Mouse (Mus musculus) ES-E14 (cell line): ENCODE measurements at regions not wholly inside any gene's neighbourhood (a gene's known extent, or its start where the extent isn't known, plus 50 kb on each side); places are given as distances from the start of the nearest gene placed in this dataset.

ENCODE experiments used
- DNase-seq: peaks from one replicate; pipeline ENCODE4 v3.0.0-alpha.2; 2013; ENCODE audit warnings: low read depth, low spot score
- H3K27ac ChIP-seq: 2 replicates; pipeline ENCODE4 v1.5.1; 2012; ENCODE audit warnings: low read depth, mild to moderate bottlenecking, low read length, moderate library complexity, mixed read lengths; ENCODE audit not compliant: poor library complexity, insufficient read depth, severe bottlenecking
- H3K36me3 ChIP-seq: 2 replicates; pipeline ENCODE4 v1.6.1; 2012; ENCODE audit warnings: mild to moderate bottlenecking, low read length, moderate library complexity, mixed read lengths; ENCODE audit not compliant: control insufficient read depth, poor library complexity, insufficient read depth, severe bottlenecking
- H3K4me1 ChIP-seq, 2 experiments: fragments of 150-350 bp in 1 of 2; sonication (generic) in 1 of 2; 2 replicates each; pipeline ENCODE4 v1.6.1; 2012; ENCODE audit warnings: low read length in 2 of 2, mild to moderate bottlenecking in 1 of 2, mixed read lengths in 1 of 2; ENCODE audit not compliant: control insufficient read depth in 2 of 2, insufficient read depth in 2 of 2, poor library complexity in 1 of 2
- H3K4me3 ChIP-seq, 2 experiments: fragments of 150-350 bp in 1 of 2; sonication (generic) in 1 of 2; 2 replicates each; pipeline ENCODE4 v1.5.1; 2012; ENCODE audit warnings: low read length in 2 of 2, low read depth in 1 of 2, mild to moderate bottlenecking in 1 of 2, mixed read lengths in 1 of 2; ENCODE audit not compliant: insufficient read depth in 1 of 2, poor library complexity in 1 of 2, severe bottlenecking in 1 of 2
- H3K9ac ChIP-seq: 2 replicates; pipeline ENCODE4 v1.6.1; 2012; ENCODE audit warnings: low read depth, mild to moderate bottlenecking, low read length, mixed read lengths; ENCODE audit not compliant: poor library complexity, insufficient read depth, severe bottlenecking
- H3K9me3 ChIP-seq: fragments of 150-350 bp; sonication (generic); 2 replicates; pipeline ENCODE4 v1.6.1; 2012; ENCODE audit warnings: low read depth, mild to moderate bottlenecking, low read length; ENCODE audit not compliant: control insufficient read depth, insufficient read depth
- CHD2 ChIP-seq: IDR thresholded peaks from 2 replicates; pipeline ENCODE4 v1.6.1; 2014; ENCODE audit warnings: mild to moderate bottlenecking, low read depth, low read length, inconsistent platforms
- HCFC1 ChIP-seq: IDR thresholded peaks from 2 replicates; pipeline ENCODE4 v1.6.1; 2012; ENCODE audit warnings: low read length, inconsistent platforms, borderline replicate concordance; ENCODE audit not compliant: insufficient read depth
- MAFK ChIP-seq: IDR thresholded peaks from 2 replicates; pipeline ENCODE4 v1.6.1; 2014; ENCODE audit warnings: mild to moderate bottlenecking, low read depth, low read length, inconsistent platforms; ENCODE audit not compliant: insufficient read depth
- ZC3H11A ChIP-seq: IDR thresholded peaks from 2 replicates; pipeline ENCODE4 v1.6.1; 2012; ENCODE audit warnings: low read depth, mild to moderate bottlenecking, inconsistent platforms, low read length, borderline replicate concordance
- ZNF384 ChIP-seq: IDR thresholded peaks from 2 replicates; pipeline ENCODE4 v1.6.1; 2012; ENCODE audit warnings: low read depth, low read length, inconsistent platforms
- in situ Hi-C, 2 experiments: fragments of 600-800 bp; cut with MboI; formaldehyde crosslinking; loops; one replicate each; pipeline ENCODE4 v1.15.1; 2025; ENCODE audit warnings: low sequenced_read_pairs in 2 of 2, inconsistent platforms in 1 of 2; ENCODE audit not compliant: unreplicated experiment in 2 of 2

GRCm38 (mm10) chr9:41470010-41470409 is 308.5 kb upstream of the Ubash3b start:
- no peak overlapping the region for H3K27ac ChIP-seq

GRCm38 (mm10) chr9:41469414-41469813 is 307.9 kb upstream of the Ubash3b start:
- Histone ChIP-seq H3K27ac (no peak overlapping the region), H3K4me3 (no peak overlapping the region), H3K36me3 (no peaks in the 10 kb centered on the region), H3K9ac (no peak overlapping the region), H3K4me1 (no peaks in the 10 kb centered on the region), H3K9me3 (no peaks in the 10 kb centered on the region)
- DNase-seq, result no peak
- in situ Hi-C loops, result no loop called here
- TF ChIP-seq CHD2 (no peak), MAFK (no peak)

More at GRCm38 (mm10) chr9:41470010-41470409, 308.5 kb upstream of the Ubash3b start:
- TF ChIP-seq ZNF384 (no peak), HCFC1 (no peak), CHD2 (no peak), MAFK (no peak)
- Histone ChIP-seq H3K9me3 (no peaks in the 10 kb centered on the region), H3K4me1 (no peaks in the 10 kb centered on the region), H3K9ac (no peak overlapping the region), H3K36me3 (no peaks in the 10 kb centered on the region), H3K4me3 (no peak overlapping the region)
- in situ Hi-C loops, result loop anchor here in 1 of 2 experiments (10.0 kb wide), 1 partner anchor 475 kb away; no protein-coding TSS in a partner anchor
- no peak for DNase-seq

- in situ Hi-C loops, result no loop called here
Measured at GRCm38 (mm10) chr9:41464057-41464685, 302.7 kb upstream of the Ubash3b start.

GRCm38 (mm10) chr9:41461742-41462141 is 300.2 kb upstream of the Ubash3b start:
- TF ChIP-seq HCFC1, result no peak
- peak; percentile 74; the same call in 1 of the 2 replicates for TF ChIP-seq ZC3H11A
- Histone ChIP-seq H3K4me1 (no peaks in the 10 kb centered on the region), H3K9ac (no peak overlapping the region), H3K4me3 (no peak overlapping the region), H3K27ac (no peak overlapping the region), H3K9me3 (no peaks in the 10 kb centered on the region), H3K36me3 (no peaks in the 10 kb centered on the region)
- peak; percentile 76 for DNase-seq
- in situ Hi-C loops, result no loop called here

More at GRCm38 (mm10) chr9:41464057-41464685, 302.7 kb upstream of the Ubash3b start:
- no peak overlapping the region for H3K9ac ChIP-seq
- no peak overlapping the region for H3K27ac ChIP-seq
- no peaks in the 10 kb centered on the region for H3K9me3 ChIP-seq
- no peak overlapping the region for H3K4me3 ChIP-seq
- no peaks in the 10 kb centered on the region for H3K36me3 ChIP-seq
- TF ChIP-seq HCFC1 (no peak), ZC3H11A (no peak), MAFK (no peak), CHD2 (no peak), ZNF384 (no peak)
- no peak for DNase-seq
- H3K4me1 ChIP-seq, result no peaks in the 10 kb centered on the region

GRCm38 (mm10) chr9:41460709-41461108 is 299.2 kb upstream of the Ubash3b start:
- in situ Hi-C loops, result no loop called here
- TF ChIP-seq ZNF384, result no peak
- no peak for TF ChIP-seq ZC3H11A
- no peak for TF ChIP-seq CHD2
- TF ChIP-seq HCFC1, result no peak
- TF ChIP-seq MAFK, result no peak
- Histone ChIP-seq H3K9me3 (no peaks in the 10 kb centered on the region), H3K27ac (no peak overlapping the region), H3K9ac (no peak overlapping the region), H3K4me1 (no peaks in the 10 kb centered on the region), H3K36me3 (no peaks in the 10 kb centered on the region), H3K4me3 (no peak overlapping the region)
- no peak for DNase-seq
